Mouse (Mus musculus) layer of hippocampus, adult 6 months (tissue): ENCODE data around the gene Armh1. TPM values are rescaled to one million over a fixed set of nuclear protein-coding genes. Genes with fewer than 3 reads are reported as not detected.

Experiments used
- long read RNA-seq, 2 experiments: library from polyadenylated mRNA; unstranded; transcript quantifications; one replicate each; pipeline ENCODE4 v2.0.0; 2019 to 2020
- polyA plus RNA-seq: library from polyadenylated mRNA; unstranded; fragments of <200 nt; fragmentation: Nextera tagmentation; gene quantifications from 2 replicates; pipeline ENCODE4 v1.2.3, GENCODE M21; 2021

The Armh1 gene
- 1.2 and 1.3 TPM in 2 replicates for polyA plus RNA-seq
- long read RNA-seq, experiment 1, partial matches to known transcripts, result 1 of 3 reads
- long read RNA-seq, experiment 1, other reads (novel, unspliced or antisense), result 0 of 3 reads
- long read RNA-seq, experiment 2, partial matches to known transcripts, result 1 of 2 reads
- long read RNA-seq, experiment 2, other reads (novel, unspliced or antisense), result 1 of 2 reads

GRCm38 (mm10) chr4:117251801-117252316, at the start of gene Armh1, which contains the start of gene Tmem53:
Gene Armh1, minus strand, starts transcription at chr4:117252125.
Gene Tmem53, plus strand, starts transcription at chr4:117251951.

GRCm38 (mm10) chr4:117181863-117182758, 69.8 kb downstream of the Armh1 start, which contains the start of gene Kif2c:
Gene Kif2c, minus strand, starts transcription at chr4:117182639.

Other genes starting within 250 kb of the Armh1 start
- gene Eif2b3, start 232.7 kb downstream of the Armh1 start, polyA plus RNA-seq, result 23.3 and 25.2 TPM in 2 replicates
- 0.20 and 0.33 TPM in 2 replicates for gene Ptch2, start 156.1 kb downstream of the Armh1 start, polyA plus RNA-seq
- 7.5 and 8.0 TPM in 2 replicates for gene Btbd19, start 126.4 kb downstream of the Armh1 start, polyA plus RNA-seq
- gene Tctex1d4, start 125.3 kb downstream of the Armh1 start, polyA plus RNA-seq, result 4.6 and 6.8 TPM in 2 replicates
- 7.7 and 8.4 TPM in 2 replicates for gene Plk3, start 118.2 kb downstream of the Armh1 start, polyA plus RNA-seq
- gene Rps8, start 95.9 kb downstream of the Armh1 start, polyA plus RNA-seq, result 1,119 and 1,120 TPM in 2 replicates
- gene Kif2c, start 69.5 kb downstream of the Armh1 start, polyA plus RNA-seq, result 0.10 and 0.14 TPM in 2 replicates
- gene Tmem53, start 174 bp downstream of the Armh1 start, polyA plus RNA-seq, result 11.5 and 16.4 TPM in 2 replicates
- gene Rnf220, start 244.9 kb upstream of the Armh1 start, polyA plus RNA-seq, result 30.8 and 33.0 TPM in 2 replicates